Mouse (Mus musculus): Measurements from ENCODE around the gene Gfod1.

Gene Gfod1

GRCm38 (mm10) chr13:43261287-43261686 lies 42.7 kb downstream of the Gfod1 start:
- DNase-seq = peak; percentile 42

GRCm38 (mm10) chr13:43260731-43261130 lies 43.2 kb downstream of the Gfod1 start:
- DNase-seq = no peak

- DNase-seq = no peak
Measured at GRCm38 (mm10) chr13:43256447-43256846, 47.5 kb downstream of the Gfod1 start.

- DNase-seq = peak; percentile 5
Measured at GRCm38 (mm10) chr13:43253526-43253925, 50.4 kb downstream of the Gfod1 start.

DNA sequence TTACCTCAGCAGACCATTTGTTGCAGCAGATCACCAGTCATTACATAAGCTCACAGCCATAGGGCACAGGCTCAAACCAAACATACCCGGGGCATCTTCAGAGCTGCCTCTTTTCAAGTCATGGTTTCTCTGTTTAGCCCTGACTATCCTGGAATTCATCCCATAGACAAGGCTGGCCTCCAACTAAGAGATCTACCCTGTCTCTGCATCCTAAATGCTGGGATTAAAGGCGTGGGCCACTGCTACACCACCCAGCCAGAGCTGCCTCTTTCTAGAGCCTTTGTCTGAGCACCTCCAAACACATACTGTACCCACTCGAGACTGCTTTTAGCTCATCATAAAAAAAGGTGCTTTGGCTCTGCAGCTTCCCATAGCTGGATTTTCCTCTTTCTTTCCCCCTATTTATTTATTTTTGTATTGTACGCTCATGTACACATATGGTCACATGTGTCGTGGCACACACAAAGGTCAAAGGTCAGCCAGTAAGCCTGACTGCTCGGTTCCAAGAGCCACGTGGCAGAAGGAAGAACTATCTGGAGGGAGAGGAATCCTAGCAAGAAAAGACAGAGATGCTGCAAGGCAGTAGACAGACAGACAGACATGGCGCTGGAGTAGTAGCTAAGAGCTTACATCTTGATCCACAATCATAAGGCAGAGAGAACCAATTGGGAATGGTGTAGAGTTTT lies 51.7 kb downstream of the Gfod1 start:
- DNase-seq = peak; percentile 9

GRCm38 (mm10) chr13:43251391-43251790 lies 52.6 kb downstream of the Gfod1 start:
- peak; percentile 11 for DNase-seq

- DNase-seq = peak; percentile 62
Measured at GRCm38 (mm10) chr13:43250653-43251052, 53.3 kb downstream of the Gfod1 start.

- peak; percentile 42 for DNase-seq
Measured at GRCm38 (mm10) chr13:43250106-43250505, 53.9 kb downstream of the Gfod1 start.

DNA sequence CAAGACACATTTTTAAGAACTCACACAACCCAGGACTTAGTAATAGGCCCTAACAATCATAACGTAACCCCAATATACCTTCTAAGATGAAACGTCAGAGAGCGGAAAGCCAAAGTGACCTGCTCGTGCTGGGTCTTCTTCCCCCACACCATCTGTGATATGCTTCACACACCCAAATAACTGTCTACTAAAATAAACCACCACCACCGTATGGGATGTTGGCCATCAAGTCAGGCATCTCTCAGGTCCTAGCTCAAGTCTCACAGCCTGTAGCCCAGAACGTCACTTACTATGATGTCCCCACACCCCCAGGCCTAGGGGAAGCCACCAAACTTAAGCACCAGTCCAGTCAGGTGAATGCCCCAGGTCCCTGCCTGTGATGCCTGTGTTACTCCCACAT lies 55.6 kb downstream of the Gfod1 start:
- DNase-seq = no peak

GRCm38 (mm10) chr13:43246876-43247275 lies 57.1 kb downstream of the Gfod1 start:
- no peak for DNase-seq

DNA sequence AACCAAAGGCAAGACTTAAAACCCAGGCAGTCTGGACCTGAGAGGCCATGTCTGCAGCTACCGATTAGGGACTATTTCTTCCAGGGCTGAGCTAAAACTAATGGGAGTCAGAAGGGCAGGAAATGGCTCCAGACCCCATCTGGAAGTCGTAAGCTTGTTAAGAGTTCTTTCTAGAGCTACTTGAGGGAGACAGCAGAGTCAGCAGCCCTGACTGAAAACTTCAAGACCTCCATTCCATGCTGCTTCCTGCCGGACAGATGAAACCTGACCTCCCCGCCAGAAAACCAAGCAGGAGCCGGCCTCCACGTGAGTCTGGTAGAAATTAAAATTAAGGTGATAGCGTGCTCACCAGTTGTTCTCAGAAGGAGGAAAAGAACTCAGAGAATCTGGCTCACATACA lies 60.2 kb downstream of the Gfod1 start:
- no peak for DNase-seq

- DNase-seq = no peak
Measured at GRCm38 (mm10) chr13:43243240-43243639, 60.7 kb downstream of the Gfod1 start.

- no peak for DNase-seq
Measured at GRCm38 (mm10) chr13:43241750-43242149, 62.2 kb downstream of the Gfod1 start.

- no peak for DNase-seq
Measured at GRCm38 (mm10) chr13:43241069-43241468, 62.9 kb downstream of the Gfod1 start.

- DNase-seq = no peak
Measured at GRCm38 (mm10) chr13:43239790-43240216, 64.2 kb downstream of the Gfod1 start.

GRCm38 (mm10) chr13:43236630-43237029 lies 67.3 kb downstream of the Gfod1 start:
- DNase-seq = no peak

DNA sequence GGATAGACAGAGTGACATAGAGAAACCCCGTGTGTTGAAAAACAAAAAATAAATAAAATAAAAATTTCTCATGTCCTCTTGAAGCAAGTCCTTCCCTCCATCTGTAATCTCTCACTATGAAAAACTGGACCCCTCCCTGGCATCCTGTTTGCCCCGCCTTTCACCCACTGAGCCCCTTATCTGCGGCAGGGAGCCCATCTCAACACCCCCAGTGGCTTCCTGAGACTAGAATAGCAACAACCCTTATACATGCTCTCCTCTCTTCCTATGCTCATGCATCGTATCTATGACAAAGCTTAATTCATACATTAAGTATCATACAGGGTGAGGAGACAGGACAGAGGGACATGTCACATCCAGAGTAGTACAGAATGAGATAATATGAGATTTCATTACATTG lies 68.0 kb downstream of the Gfod1 start:
- no peak for DNase-seq

DNA sequence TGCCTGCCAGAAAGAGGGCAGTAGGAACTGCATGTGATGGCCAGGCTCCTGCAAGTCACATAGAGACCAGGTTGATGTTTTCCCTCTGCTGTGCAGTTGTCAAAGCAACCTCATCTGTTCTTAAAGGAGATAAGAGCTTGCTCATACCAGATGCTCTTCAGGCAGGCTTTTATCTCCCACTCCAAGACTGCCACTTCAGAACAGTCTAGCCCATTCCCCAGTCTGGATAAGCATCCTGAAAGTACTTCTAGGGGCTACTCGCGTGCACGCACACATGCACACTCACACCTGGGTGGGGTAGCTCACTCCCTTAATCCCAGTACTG lies 68.4 kb downstream of the Gfod1 start:
- no peak for DNase-seq

GRCm38 (mm10) chr13:43234869-43235585 lies 68.9 kb downstream of the Gfod1 start:
- DNase-seq = no peak

- DNase-seq = no peak
Measured at GRCm38 (mm10) chr13:43233331-43233730, 70.6 kb downstream of the Gfod1 start.

DNA sequence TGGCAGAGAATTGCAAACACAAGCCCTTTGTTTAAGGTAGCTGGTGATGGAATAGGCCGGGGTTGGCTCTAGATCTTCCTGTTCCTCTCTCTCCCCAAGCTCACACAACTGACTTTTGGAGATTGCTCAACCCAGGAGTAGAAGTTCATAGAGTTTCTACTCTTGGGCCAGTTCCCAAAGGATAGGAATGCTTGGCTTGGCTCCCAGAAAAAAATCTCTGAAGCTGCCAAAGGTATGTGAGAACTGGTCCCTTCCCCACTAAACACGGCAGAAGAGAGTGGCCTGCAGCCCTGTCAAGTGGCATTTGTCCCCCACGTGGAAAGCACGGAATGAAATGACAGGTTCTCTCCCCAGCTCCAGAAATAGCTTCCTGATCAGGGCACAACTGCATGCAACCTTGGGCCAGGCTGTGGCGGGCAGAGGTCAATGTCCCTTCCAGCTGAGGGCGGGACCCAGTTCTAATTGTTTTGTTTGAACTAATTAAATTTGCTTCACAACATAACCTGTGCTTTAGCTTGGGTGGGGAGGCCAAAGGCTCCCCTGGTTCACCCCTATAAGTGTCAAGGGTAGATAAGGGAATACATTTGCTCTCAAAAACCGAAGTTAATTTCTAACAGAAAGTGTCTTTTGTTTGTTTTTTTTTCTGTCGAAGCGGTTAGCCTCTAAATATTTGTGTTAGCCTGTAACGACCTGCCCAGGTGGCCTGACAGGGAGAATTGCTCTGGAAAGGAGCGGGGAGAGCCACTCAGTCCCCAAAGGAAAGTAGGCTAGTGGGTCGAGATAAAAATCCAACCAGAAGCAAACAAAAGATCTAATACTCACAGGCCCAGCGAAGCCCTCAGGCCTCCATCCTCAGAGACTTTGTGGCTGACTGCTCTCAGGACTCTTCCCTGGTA lies 71.8 kb downstream of the Gfod1 start:
- no peak for DNase-seq

- no peak for DNase-seq
Measured at GRCm38 (mm10) chr13:43230842-43231241, 73.1 kb downstream of the Gfod1 start.

GRCm38 (mm10) chr13:43230238-43230637 lies 73.7 kb downstream of the Gfod1 start:
- DNase-seq = no peak

DNA sequence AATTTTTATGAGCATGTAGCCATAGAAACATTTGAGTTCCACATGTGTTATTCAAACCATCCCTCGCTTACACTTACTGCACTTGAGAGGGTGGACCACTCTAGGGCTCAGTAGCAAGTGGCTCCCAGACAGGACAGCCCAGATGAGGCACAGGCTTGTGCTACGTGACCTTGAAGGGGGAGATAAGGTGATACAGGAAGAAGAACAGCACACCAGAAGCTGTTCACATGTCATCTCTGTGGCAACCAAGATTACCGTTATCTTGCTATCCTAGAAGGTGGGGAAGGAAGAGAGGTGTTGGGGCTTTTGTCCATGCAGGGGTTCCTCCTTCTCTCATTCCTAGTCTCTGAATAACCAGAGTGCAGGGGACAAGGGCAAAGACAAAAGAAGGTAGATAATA lies 74.2 kb downstream of the Gfod1 start:
- no peak for DNase-seq
